Mouse (Mus musculus) small intestine, adult 2 months (tissue): Measurements from ENCODE around the gene Hmbs.

Source experiments
- CTCF ChIP-seq: fragments of 200-500 bp; IDR thresholded peaks from 2 replicates; pipeline ENCODE4 v1.5.1; 2012; ENCODE audit warnings: low read depth, mild to moderate bottlenecking, control low read depth, inconsistent platforms, low read length, moderate library complexity, mixed read lengths; ENCODE audit not compliant: insufficient replicate concordance, insufficient read length; ENCODE audit errors: extremely low read depth
- POLR2A ChIP-seq: fragments of 200-500 bp; IDR thresholded peaks from 2 replicates; pipeline ENCODE4 v1.6.1; 2012; ENCODE audit warnings: low read depth, mild to moderate bottlenecking, control low read depth, inconsistent platforms, low read length, moderate library complexity

GRCm38 (mm10) chr9:44287401-44288075 lies 56.5 kb downstream of the Hmbs start:
- no peak for TF ChIP-seq CTCF
- no peak for TF ChIP-seq POLR2A
